Mouse (Mus musculus) ES-Bruce4 (cell line): Measurements from ENCODE around the gene Zfp423. TPM values are rescaled to one million over a fixed set of nuclear protein-coding genes. Genes with fewer than 3 reads are reported as not detected.
A peak's percentile ranks its signal among the peaks of the same experiment; 100 is the strongest.

ENCODE experiments used
- H3K27ac ChIP-seq: 2 replicates; pipeline ENCODE4 v1.5.1; 2012; ENCODE audit warnings: low read length, inconsistent platforms; ENCODE audit not compliant: insufficient read depth
- H3K27me3 ChIP-seq: 2 replicates; pipeline ENCODE4 v1.6.1; 2012; ENCODE audit warnings: mild to moderate bottlenecking, low read length, inconsistent platforms; ENCODE audit not compliant: control insufficient read depth, poor library complexity, insufficient read depth, severe bottlenecking
- H3K36me3 ChIP-seq: 2 replicates; pipeline ENCODE4 v1.6.1; 2012; ENCODE audit warnings: inconsistent platforms, mild to moderate bottlenecking, low read length, moderate library complexity; ENCODE audit not compliant: control insufficient read depth, poor library complexity, insufficient read depth, severe bottlenecking
- H3K4me1 ChIP-seq: one replicate; pipeline ENCODE4 v1.8.1; 2011; ENCODE audit warnings: low read length; ENCODE audit not compliant: control insufficient read depth, insufficient read depth
- H3K4me3 ChIP-seq: 2 replicates; pipeline ENCODE4 v1.5.1; 2011; ENCODE audit warnings: low read depth, mild to moderate bottlenecking, low read length
- H3K9ac ChIP-seq: 2 replicates; pipeline ENCODE4 v1.6.1; 2012; ENCODE audit warnings: low read depth, mild to moderate bottlenecking, inconsistent platforms; ENCODE audit not compliant: poor library complexity, severe bottlenecking
- H3K9me3 ChIP-seq: replicated peaks from 2 replicates; pipeline ENCODE4 v1.6.1; 2012; ENCODE audit warnings: mild to moderate bottlenecking, low read length, inconsistent platforms; ENCODE audit not compliant: control insufficient read depth, poor library complexity, insufficient read depth, severe bottlenecking
- CTCF ChIP-seq: IDR thresholded peaks from one replicate; pipeline ENCODE4 v1.8.1; 2011; ENCODE audit warnings: low read depth, low read length
- EP300 ChIP-seq: IDR thresholded peaks from 2 replicates; pipeline ENCODE4 v1.6.1; 2011; ENCODE audit warnings: low read depth, low read length; ENCODE audit not compliant: insufficient read depth
- POLR2A ChIP-seq: IDR thresholded peaks from one replicate; pipeline ENCODE4 v1.8.1; 2011; ENCODE audit warnings: low read length; ENCODE audit not compliant: insufficient read depth
- polyA plus RNA-seq: library from polyadenylated mRNA; stranded (reverse); fragments of >200 nt; gene quantifications from 2 replicates; pipeline ENCODE4 v1.2.4, GENCODE M21; 2011; ENCODE audit warnings: low read depth; ENCODE audit not compliant: missing spikeins, insufficient read depth, insufficient read length

Zfp423 gene
- polyA plus RNA-seq, 1 experiment: 14.4 TPM

GRCm38 (mm10) chr8:87647781-87648180 is 311.6 kb downstream of the Zfp423 start:
- TF ChIP-seq CTCF (no peak), EP300 (no peak), POLR2A (no peak)

GRCm38 (mm10) chr8:87645829-87646483 is 313.4 kb downstream of the Zfp423 start:
- TF ChIP-seq CTCF (no peak), POLR2A (no peak), EP300 (no peak)
- Histone ChIP-seq H3K27ac (no peak overlapping the region), H3K4me3 (no peak overlapping the region), H3K4me1 (no peaks in the 10 kb centered on the region), H3K36me3 (no peaks in the 10 kb centered on the region), H3K9ac (no peak overlapping the region), H3K27me3 (no peaks in the 10 kb centered on the region), H3K9me3 (no peaks in the 10 kb centered on the region)

More at GRCm38 (mm10) chr8:87647781-87648180, 311.6 kb downstream of the Zfp423 start:
- H3K9me3 ChIP-seq: no peaks in the 10 kb centered on the region
- H3K9ac ChIP-seq: no peak overlapping the region
- no peaks in the 10 kb centered on the region for H3K27me3 ChIP-seq
- no peak overlapping the region for H3K4me3 ChIP-seq
- H3K36me3 ChIP-seq: no peaks in the 10 kb centered on the region
- H3K27ac ChIP-seq: no peak overlapping the region
- no peaks in the 10 kb centered on the region for H3K4me1 ChIP-seq

- no peaks in the 10 kb centered on the region for H3K27me3 ChIP-seq
- no peaks in the 10 kb centered on the region for H3K4me1 ChIP-seq
- TF ChIP-seq EP300 (no peak), CTCF (no peak), POLR2A (no peak)
- no peak overlapping the region for H3K4me3 ChIP-seq
- H3K36me3 ChIP-seq: no peaks in the 10 kb centered on the region
- no peaks in the 10 kb centered on the region for H3K9me3 ChIP-seq
- no peak overlapping the region for H3K9ac ChIP-seq
- no peak overlapping the region for H3K27ac ChIP-seq
Measured at GRCm38 (mm10) chr8:87645371-87645770, 314.0 kb downstream of the Zfp423 start.

DNA sequence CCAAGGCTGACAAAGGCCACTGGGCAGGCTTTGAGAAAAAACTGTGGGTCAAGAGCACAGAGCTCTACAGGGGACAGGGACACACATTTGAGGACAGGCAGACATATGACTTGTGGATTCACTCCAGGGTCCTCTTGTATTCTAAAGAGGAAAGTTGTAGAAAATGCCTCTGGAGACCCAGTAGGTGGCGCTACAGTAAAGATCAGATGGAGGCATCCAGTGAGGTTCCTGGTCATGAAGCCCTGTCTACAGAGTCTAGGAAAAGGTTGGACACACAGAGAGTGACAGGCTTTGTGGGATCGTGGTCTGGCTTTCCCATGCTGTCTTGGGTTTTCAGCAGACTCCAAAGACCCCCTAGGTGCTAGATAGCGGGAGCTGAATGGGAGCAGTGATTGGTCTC is 318.5 kb downstream of the Zfp423 start:
- Histone ChIP-seq H3K9me3 (no peaks in the 10 kb centered on the region), H3K4me3 (no peak overlapping the region), H3K27me3 (no peaks in the 10 kb centered on the region), H3K9ac (no peak overlapping the region), H3K36me3 (no peaks in the 10 kb centered on the region), H3K27ac (no peak overlapping the region), H3K4me1 (no peaks in the 10 kb centered on the region)
- TF ChIP-seq CTCF (peak; percentile 19), POLR2A (no peak)

DNA sequence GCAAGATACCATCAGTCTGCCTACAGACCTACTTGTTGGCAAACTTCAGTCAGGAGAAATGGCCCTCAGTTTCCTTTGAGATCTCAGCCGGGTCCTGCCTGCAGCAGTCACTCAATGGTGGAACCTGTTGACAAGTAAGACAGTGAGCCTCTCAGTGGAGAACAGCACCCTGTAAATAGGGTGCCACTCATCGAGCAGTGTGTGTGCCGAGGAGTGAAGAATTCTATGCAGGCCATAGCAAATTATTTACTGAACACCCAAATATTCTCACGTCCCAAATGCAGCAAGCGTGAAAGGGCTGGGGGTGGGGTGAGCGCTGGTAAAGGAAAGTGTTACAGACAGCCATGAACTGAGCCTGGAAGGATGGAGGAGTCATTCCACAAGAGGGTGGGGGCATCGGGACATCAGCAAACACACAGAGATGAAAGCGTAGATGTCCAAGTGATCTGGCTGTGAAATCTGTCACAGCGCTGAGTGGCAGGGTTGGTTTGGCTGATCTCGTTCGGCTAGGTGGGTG is 323.1 kb downstream of the Zfp423 start:
- no peaks in the 10 kb centered on the region for H3K36me3 ChIP-seq
- no peak overlapping the region for H3K9ac ChIP-seq
- no peaks in the 10 kb centered on the region for H3K9me3 ChIP-seq
- peaks cover 3% of the 10 kb centered on the region for H3K4me1 ChIP-seq
- TF ChIP-seq EP300 (no peak), POLR2A (no peak), CTCF (no peak)
- H3K27ac ChIP-seq: no peak overlapping the region
- H3K4me3 ChIP-seq: no peak overlapping the region
- H3K27me3 ChIP-seq: no peaks in the 10 kb centered on the region

DNA sequence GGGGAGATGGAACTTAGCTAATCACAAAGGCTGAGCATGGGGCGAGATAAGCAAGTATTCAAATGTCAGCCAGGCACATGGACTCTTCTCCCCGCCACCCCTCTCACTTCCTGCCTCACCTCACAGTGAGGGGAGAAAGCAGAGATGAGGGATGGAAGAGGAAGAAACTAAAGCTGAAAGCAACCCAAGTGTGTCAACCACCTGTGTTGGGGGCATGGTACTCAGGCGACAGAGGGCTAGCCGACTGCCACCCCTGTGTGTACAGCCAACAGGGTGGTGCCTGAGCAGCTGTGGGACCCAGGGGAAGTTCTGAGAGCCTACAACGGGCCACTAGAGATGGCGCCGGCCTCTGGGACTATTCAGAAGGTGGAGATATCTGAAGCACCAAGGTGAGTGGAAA is 327.6 kb downstream of the Zfp423 start:
- H3K27ac ChIP-seq: no peak overlapping the region
- no peak overlapping the region for H3K4me3 ChIP-seq
- H3K9me3 ChIP-seq: no peaks in the 10 kb centered on the region
- peaks cover 9% of the 10 kb centered on the region for H3K4me1 ChIP-seq
- TF ChIP-seq EP300 (no peak), CTCF (no peak), POLR2A (no peak)
- H3K27me3 ChIP-seq: no peaks in the 10 kb centered on the region
- no peak overlapping the region for H3K9ac ChIP-seq
- no peaks in the 10 kb centered on the region for H3K36me3 ChIP-seq
